Mouse (Mus musculus): ENCODE measurements around the gene Ntn4. TPM values are rescaled to one million over a fixed set of nuclear protein-coding genes. Genes with fewer than 3 reads are reported as not detected.

The Ntn4 gene
- polyA plus RNA-seq (2014; fragmentation: Nextera tagmentation; extraction: Ambion mirVana), result 2.9 and 4.4 TPM in 2 replicates

DNA sequence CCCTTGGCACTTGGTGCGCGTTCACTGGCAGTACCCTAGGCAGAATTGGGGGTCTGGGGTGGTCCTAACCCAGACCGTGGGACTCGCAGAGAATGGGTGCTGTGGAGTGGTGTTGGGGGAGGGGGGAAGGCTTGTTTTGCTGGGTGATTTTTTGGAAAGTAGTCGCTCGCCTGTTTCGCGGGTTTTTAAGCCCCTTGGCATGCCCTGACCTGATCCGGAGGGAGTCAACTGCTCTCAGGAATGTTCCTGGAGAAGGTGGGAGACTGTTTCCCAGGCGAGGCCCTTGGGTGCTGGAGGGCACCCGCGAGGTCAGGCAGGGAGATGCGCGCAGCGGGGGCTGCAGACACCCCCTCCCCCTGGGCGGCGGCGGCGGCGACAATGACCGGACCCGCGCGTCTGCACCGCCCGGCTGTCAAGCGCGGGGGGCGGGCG, at the start of gene Ntn4:
TSS of gene Ntn4 (plus strand) at position 161 of the 432 bp plus-strand sequence.
- peak within 1 kb of the TSS; percentile 92 for H3K9ac ChIP-seq (ENCODE audit: low read length)
- DNase-seq (ENCODE audit: low spot score) (no peak), ATAC-seq (replicated peaks; ENCODE audit: low FRiP score) (no peak)
- 5% methylated on average over 15 of the region's 30 CpGs for WGBS
- H3K9me3 ChIP-seq (ENCODE audit: control insufficient read depth, low read length), result no peaks in the 10 kb centered on the region
- peak within 1 kb of the TSS; percentile 99 for H3K4me2 ChIP-seq (ENCODE audit: low read depth, low read length, severe bottlenecking)
- H3K27ac ChIP-seq (ENCODE audit: low read depth, low read length), result peak within 1 kb of the TSS; percentile 37; the same call in 1 of the 2 replicates
- H3K27me3 ChIP-seq (ENCODE audit: control insufficient read depth, insufficient read depth, low read length), result no peaks in the 10 kb centered on the region; the same call in 1 of the 2 replicates
- peak within 1 kb of the TSS; percentile 82 for H3K4me3 ChIP-seq (ENCODE audit: low read depth, low read length)
- peaks cover 2% of the 10 kb centered on the region; the same call in 1 of the 2 replicates for H3K36me3 ChIP-seq (ENCODE audit: control insufficient read depth, insufficient read depth, low read length)
- peaks cover 8% of the 10 kb centered on the region; the same call in 1 of the 2 replicates for H3K4me1 ChIP-seq (replicated peaks; ENCODE audit: control insufficient read depth, insufficient read depth, low read length)

DNA sequence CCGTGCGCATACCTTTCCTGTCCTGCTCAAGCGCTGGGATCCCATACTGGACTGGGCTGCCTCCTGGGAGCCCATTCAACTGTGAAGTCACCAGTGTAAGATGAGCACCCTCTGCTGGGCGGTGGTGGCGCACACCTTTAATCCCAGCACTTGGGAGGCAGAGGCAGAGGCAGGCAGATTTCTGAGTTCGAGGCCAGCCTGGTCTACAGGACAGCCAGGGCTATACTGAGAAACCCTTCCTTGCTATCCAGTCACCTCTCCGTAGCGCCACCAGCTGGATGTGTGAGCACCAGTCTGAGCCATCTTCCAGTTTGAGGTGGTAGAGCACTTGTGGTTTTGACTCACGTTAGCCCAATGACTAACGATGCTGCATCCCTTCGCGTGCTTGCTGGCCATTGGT, 48.0 kb upstream of the Ntn4 start:
- no peaks in the 10 kb centered on the region for H3K27me3 ChIP-seq (ENCODE audit: control insufficient read depth, insufficient read depth, low read length)
- no peaks in the 10 kb centered on the region for H3K36me3 ChIP-seq (ENCODE audit: control insufficient read depth, insufficient read depth, low read length)
- DNase-seq (ENCODE audit: low spot score) (no peak), ATAC-seq (replicated peaks; ENCODE audit: low FRiP score) (no peak)
- no peak overlapping the region for H3K27ac ChIP-seq (ENCODE audit: low read depth, low read length)
- no peak overlapping the region for H3K4me2 ChIP-seq (ENCODE audit: low read depth, low read length, severe bottlenecking)
- no peaks in the 10 kb centered on the region for H3K4me1 ChIP-seq (replicated peaks; ENCODE audit: control insufficient read depth, insufficient read depth, low read length)
- H3K9ac ChIP-seq (ENCODE audit: low read length), result no peak overlapping the region
- WGBS, result 59% methylated on average over 12 of the region's 12 CpGs
- no peaks in the 10 kb centered on the region for H3K9me3 ChIP-seq (ENCODE audit: control insufficient read depth, low read length)
- no peak overlapping the region for H3K4me3 ChIP-seq (ENCODE audit: low read depth, low read length)

DNA sequence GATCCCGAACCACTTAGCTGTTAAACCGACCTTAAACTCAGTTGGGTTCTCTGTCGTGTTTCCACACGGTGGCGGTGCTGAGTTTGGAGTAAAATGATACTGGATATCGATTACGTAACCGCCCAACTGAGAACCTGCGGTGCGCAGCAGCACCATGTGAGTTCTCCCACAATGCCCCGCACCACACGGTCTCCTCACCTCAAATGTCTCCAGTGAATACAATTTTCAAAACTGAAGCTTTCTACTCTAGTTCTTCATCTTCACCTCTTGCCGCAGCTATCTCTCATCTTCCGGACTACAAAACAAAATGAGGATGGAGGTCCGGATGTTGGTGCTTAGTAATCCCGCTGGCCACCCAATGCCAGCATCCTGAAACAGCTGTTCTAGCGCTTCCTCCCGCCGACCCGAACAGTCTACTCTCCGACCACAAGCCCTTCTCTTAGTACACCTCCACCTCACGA, 46.4 kb upstream of the Ntn4 start:
- ATAC-seq (replicated peaks; ENCODE audit: low FRiP score), result peak; percentile 69
- Histone ChIP-seq H3K27me3 (ENCODE audit: control insufficient read depth, insufficient read depth, low read length) (no peaks in the 10 kb centered on the region), H3K27ac (ENCODE audit: low read depth, low read length) (no peak overlapping the region), H3K4me2 (ENCODE audit: low read depth, low read length, severe bottlenecking) (peak overlapping the region; percentile 52), H3K9ac (ENCODE audit: low read length) (peak overlapping the region; percentile 27), H3K4me1 (replicated peaks; ENCODE audit: control insufficient read depth, insufficient read depth, low read length) (no peaks in the 10 kb centered on the region), H3K36me3 (ENCODE audit: control insufficient read depth, insufficient read depth, low read length) (no peaks in the 10 kb centered on the region), H3K4me3 (ENCODE audit: low read depth, low read length) (peak overlapping the region; percentile 27), H3K9me3 (ENCODE audit: control insufficient read depth, low read length) (no peaks in the 10 kb centered on the region)
- DNase-seq (ENCODE audit: low spot score), result peak; percentile 88
- 2% methylated on average over 22 of the region's 22 CpGs for WGBS

DNA sequence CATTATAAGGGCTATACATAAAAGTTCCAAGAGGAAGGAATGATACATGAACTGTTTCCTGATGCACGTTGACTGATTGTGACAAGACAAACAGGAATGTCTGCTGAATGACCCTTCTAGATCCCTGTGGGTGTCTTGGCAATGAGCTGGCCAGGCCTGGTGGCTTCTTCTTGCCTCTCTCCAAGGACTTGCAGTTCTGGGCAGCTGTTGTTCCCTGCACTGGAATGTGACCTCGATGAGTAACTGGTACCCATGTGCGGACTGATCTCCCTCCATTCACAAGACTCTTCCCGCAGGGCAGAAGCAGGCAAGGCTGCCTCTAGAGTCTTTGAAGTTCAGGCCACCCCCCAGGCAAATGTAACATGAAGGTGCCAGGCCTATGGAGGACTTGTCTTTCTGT, 44.6 kb upstream of the Ntn4 start:
- Histone ChIP-seq H3K27ac (ENCODE audit: low read depth, low read length) (no peak overlapping the region), H3K9me3 (ENCODE audit: control insufficient read depth, low read length) (no peaks in the 10 kb centered on the region), H3K4me1 (replicated peaks; ENCODE audit: control insufficient read depth, insufficient read depth, low read length) (no peaks in the 10 kb centered on the region), H3K27me3 (ENCODE audit: control insufficient read depth, insufficient read depth, low read length) (no peaks in the 10 kb centered on the region), H3K36me3 (ENCODE audit: control insufficient read depth, insufficient read depth, low read length) (no peaks in the 10 kb centered on the region), H3K4me2 (ENCODE audit: low read depth, low read length, severe bottlenecking) (no peak overlapping the region), H3K4me3 (ENCODE audit: low read depth, low read length) (no peak overlapping the region), H3K9ac (ENCODE audit: low read length) (no peak overlapping the region)
- ATAC-seq (replicated peaks; ENCODE audit: low FRiP score) (no peak), DNase-seq (ENCODE audit: low spot score) (no peak)
- WGBS, result 69% methylated on average over 4 of the region's 4 CpGs

DNA sequence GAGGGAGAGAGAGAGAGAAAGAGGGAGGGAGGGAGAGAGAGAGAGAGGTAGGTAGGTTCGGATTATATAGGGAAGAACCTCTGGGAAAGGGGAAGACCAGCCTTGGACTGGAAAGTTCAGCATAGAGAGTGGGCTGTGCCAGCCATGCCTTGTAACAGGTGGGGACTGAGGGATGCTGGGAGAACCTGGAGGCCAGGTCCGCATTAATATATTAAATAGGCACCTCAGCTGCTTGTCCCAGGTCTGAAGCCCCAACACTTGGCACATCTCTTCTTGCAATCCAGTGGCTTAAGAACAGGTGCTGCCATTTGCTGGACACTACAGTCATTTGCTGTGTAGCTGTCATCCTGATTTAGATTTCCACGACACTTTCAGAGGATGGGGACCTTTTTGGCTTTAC, 43.8 kb upstream of the Ntn4 start:
- H3K4me1 ChIP-seq (replicated peaks; ENCODE audit: control insufficient read depth, insufficient read depth, low read length), result no peaks in the 10 kb centered on the region
- no peaks in the 10 kb centered on the region for H3K27me3 ChIP-seq (ENCODE audit: control insufficient read depth, insufficient read depth, low read length)
- WGBS, result 74% methylated on average over 3 of the region's 3 CpGs
- no peak overlapping the region for H3K4me2 ChIP-seq (ENCODE audit: low read depth, low read length, severe bottlenecking)
- ATAC-seq (replicated peaks; ENCODE audit: low FRiP score) (no peak), DNase-seq (ENCODE audit: low spot score) (no peak)
- H3K9me3 ChIP-seq (ENCODE audit: control insufficient read depth, low read length), result no peaks in the 10 kb centered on the region
- H3K27ac ChIP-seq (ENCODE audit: low read depth, low read length), result no peak overlapping the region
- no peak overlapping the region for H3K4me3 ChIP-seq (ENCODE audit: low read depth, low read length)
- no peaks in the 10 kb centered on the region for H3K36me3 ChIP-seq (ENCODE audit: control insufficient read depth, insufficient read depth, low read length)
- H3K9ac ChIP-seq (ENCODE audit: low read length), result no peak overlapping the region

DNA sequence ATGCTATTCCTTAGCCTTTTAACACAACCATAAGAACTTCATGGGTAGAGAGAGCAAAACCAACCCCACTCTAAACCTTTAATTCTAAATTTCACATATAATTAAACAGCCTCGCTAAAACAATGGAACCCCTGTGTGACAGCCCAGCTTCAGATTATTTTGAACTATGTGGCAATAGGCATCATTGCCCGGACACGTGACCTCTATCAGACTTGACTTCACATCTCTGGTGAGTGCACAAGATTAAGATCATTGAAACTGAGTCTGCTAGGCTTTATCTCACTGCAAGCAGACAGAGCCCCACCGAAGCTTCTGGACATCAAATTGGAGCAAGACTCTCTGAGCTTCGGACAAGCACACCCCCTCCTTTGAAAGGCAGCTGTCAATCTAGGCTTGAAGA, 38.2 kb upstream of the Ntn4 start:
- Histone ChIP-seq H3K27ac (ENCODE audit: low read depth, low read length) (no peak overlapping the region), H3K36me3 (ENCODE audit: control insufficient read depth, insufficient read depth, low read length) (no peaks in the 10 kb centered on the region), H3K4me1 (replicated peaks; ENCODE audit: control insufficient read depth, insufficient read depth, low read length) (0 out of 2 replicates have a peak, but pooled peaks cover 2% of the 10 kb centered on the region), H3K4me2 (ENCODE audit: low read depth, low read length, severe bottlenecking) (no peak overlapping the region), H3K9ac (ENCODE audit: low read length) (no peak overlapping the region), H3K27me3 (ENCODE audit: control insufficient read depth, insufficient read depth, low read length) (no peaks in the 10 kb centered on the region), H3K4me3 (ENCODE audit: low read depth, low read length) (no peak overlapping the region), H3K9me3 (ENCODE audit: control insufficient read depth, low read length) (no peaks in the 10 kb centered on the region; the same call in 1 of the 2 replicates)
- DNase-seq (ENCODE audit: low spot score) (no peak), ATAC-seq (replicated peaks; ENCODE audit: low FRiP score) (no peak)
- WGBS, result 74% methylated on average over 5 of the region's 5 CpGs

DNA sequence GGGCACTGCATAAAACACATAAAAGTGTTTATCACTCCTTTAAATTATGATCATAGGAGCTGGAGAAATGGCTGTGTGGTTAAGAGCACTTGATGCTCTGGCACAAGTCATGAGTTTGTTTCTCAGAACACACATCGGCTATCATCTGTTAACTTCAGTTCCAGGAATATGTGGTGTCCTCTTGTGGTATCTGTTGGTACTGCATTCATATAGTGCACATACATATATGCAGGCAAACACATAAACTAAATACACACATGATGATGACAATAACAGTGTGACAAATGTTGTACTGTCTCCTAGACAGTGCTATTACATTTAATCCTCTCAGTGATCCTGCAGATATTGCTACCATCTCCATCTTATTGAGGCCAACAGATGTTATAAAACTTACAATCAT, 37.2 kb upstream of the Ntn4 start:
- Histone ChIP-seq H3K27me3 (ENCODE audit: control insufficient read depth, insufficient read depth, low read length) (no peaks in the 10 kb centered on the region), H3K4me2 (ENCODE audit: low read depth, low read length, severe bottlenecking) (no peak overlapping the region), H3K4me3 (ENCODE audit: low read depth, low read length) (no peak overlapping the region), H3K9ac (ENCODE audit: low read length) (no peak overlapping the region), H3K27ac (ENCODE audit: low read depth, low read length) (no peak overlapping the region), H3K4me1 (replicated peaks; ENCODE audit: control insufficient read depth, insufficient read depth, low read length) (0 out of 2 replicates have a peak, but pooled peaks cover 2% of the 10 kb centered on the region), H3K9me3 (ENCODE audit: control insufficient read depth, low read length) (no peaks in the 10 kb centered on the region; the same call in 1 of the 2 replicates), H3K36me3 (ENCODE audit: control insufficient read depth, insufficient read depth, low read length) (no peaks in the 10 kb centered on the region)
- DNase-seq (ENCODE audit: low spot score), result no peak
- ATAC-seq (replicated peaks; ENCODE audit: low FRiP score), result no peak
- 85% methylated on average over 1 of the region's 1 CpGs for WGBS

DNA sequence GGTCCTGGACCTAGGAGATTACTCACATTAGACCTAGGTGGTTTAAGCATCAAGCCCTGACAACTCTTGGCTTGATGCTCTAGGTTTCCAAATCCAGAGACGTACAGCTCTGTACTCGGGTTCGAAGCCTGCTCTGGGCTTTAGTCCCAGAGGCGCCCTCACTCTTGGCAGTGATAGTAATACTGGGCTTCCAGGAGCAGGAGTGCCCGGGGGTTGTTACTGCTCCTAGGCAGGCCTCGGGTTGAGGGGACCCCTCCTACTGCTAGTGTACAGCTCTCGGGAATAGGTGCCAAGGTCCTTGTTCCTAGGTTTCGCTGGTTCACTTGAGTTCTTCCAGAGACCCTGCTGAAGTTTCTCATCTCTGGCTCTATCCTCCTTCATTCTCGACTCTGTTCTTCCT, 34.2 kb upstream of the Ntn4 start:
- ATAC-seq (replicated peaks; ENCODE audit: low FRiP score) (no peak), DNase-seq (ENCODE audit: low spot score) (no peak)
- no peak overlapping the region for H3K4me3 ChIP-seq (ENCODE audit: low read depth, low read length)
- no peaks in the 10 kb centered on the region; the same call in 1 of the 2 replicates for H3K9me3 ChIP-seq (ENCODE audit: control insufficient read depth, low read length)
- no peaks in the 10 kb centered on the region for H3K27me3 ChIP-seq (ENCODE audit: control insufficient read depth, insufficient read depth, low read length)
- 93% methylated on average over 9 of the region's 9 CpGs for WGBS
- H3K27ac ChIP-seq (ENCODE audit: low read depth, low read length), result no peak overlapping the region
- H3K4me1 ChIP-seq (replicated peaks; ENCODE audit: control insufficient read depth, insufficient read depth, low read length), result 0 out of 2 replicates have a peak, but pooled peaks cover 2% of the 10 kb centered on the region
- H3K36me3 ChIP-seq (ENCODE audit: control insufficient read depth, insufficient read depth, low read length), result no peaks in the 10 kb centered on the region
- H3K9ac ChIP-seq (ENCODE audit: low read length), result no peak overlapping the region
- H3K4me2 ChIP-seq (ENCODE audit: low read depth, low read length, severe bottlenecking), result no peak overlapping the region

DNA sequence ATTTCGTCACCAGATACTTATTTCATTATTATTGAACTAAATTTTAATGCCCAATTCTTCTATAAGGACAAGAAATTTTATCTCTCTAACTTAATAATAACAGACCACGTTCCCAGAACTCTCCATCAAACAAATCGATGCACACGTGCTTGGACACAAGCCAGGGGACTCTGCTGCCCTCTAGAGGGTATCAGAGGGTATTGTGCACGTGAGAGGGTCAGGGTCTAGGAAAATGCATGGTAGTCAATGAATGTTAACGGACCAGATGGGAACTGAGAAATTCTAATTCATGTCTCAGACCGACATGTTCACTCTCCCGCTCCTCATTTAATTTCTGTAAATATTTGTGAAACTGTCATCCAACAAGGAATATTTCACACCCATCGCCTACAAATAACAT, 32.4 kb upstream of the Ntn4 start:
- no peak for ATAC-seq (replicated peaks; ENCODE audit: low FRiP score)
- DNase-seq (ENCODE audit: low spot score), result peak; percentile 62
- Histone ChIP-seq H3K4me1 (replicated peaks; ENCODE audit: control insufficient read depth, insufficient read depth, low read length) (no peaks in the 10 kb centered on the region), H3K4me2 (ENCODE audit: low read depth, low read length, severe bottlenecking) (no peak overlapping the region), H3K9me3 (ENCODE audit: control insufficient read depth, low read length) (no peaks in the 10 kb centered on the region; the same call in 1 of the 2 replicates), H3K36me3 (ENCODE audit: control insufficient read depth, insufficient read depth, low read length) (no peaks in the 10 kb centered on the region), H3K27ac (ENCODE audit: low read depth, low read length) (no peak overlapping the region), H3K9ac (ENCODE audit: low read length) (no peak overlapping the region), H3K27me3 (ENCODE audit: control insufficient read depth, insufficient read depth, low read length) (no peaks in the 10 kb centered on the region), H3K4me3 (ENCODE audit: low read depth, low read length) (no peak overlapping the region)
- WGBS, result 59% methylated on average over 9 of the region's 9 CpGs

All from forebrain, embryonic 11.5 days (tissue).